Mouse (Mus musculus) skeletal muscle tissue, adult 2 months (tissue): ENCODE results near the gene Gm9999.

Source experiments
- DNase-seq: peaks from one replicate; pipeline ENCODE4 v3.0.0-alpha.2; 2012; ENCODE audit warnings: low read depth, low spot score

Gene Gm9999

DNA sequence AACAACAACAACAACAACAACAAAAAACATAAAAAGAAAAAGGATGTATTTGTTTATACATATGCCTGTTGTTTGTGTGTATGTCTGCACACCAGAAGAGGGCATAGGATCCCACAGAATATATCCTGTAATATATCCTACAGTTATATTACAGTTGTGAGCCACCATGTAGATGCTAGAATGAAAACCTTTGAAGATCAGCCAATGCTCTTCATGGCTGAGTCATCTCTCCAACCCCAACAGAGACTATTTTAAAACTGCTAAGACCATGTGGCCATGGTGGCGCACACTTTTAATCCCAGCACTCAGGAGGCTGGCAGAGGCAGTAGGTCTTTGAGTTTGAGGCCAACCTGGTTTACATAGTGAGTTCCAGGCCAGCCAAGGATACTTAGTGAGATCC is 44.1 kb downstream of the Gm9999 start:
- no peak for DNase-seq

- no peak for DNase-seq
Observed at GRCm38 (mm10) chr7:47030517-47031193, 47.3 kb downstream of the Gm9999 start.

GRCm38 (mm10) chr7:47031371-47031770 is 48.0 kb downstream of the Gm9999 start:
- no peak for DNase-seq

DNA sequence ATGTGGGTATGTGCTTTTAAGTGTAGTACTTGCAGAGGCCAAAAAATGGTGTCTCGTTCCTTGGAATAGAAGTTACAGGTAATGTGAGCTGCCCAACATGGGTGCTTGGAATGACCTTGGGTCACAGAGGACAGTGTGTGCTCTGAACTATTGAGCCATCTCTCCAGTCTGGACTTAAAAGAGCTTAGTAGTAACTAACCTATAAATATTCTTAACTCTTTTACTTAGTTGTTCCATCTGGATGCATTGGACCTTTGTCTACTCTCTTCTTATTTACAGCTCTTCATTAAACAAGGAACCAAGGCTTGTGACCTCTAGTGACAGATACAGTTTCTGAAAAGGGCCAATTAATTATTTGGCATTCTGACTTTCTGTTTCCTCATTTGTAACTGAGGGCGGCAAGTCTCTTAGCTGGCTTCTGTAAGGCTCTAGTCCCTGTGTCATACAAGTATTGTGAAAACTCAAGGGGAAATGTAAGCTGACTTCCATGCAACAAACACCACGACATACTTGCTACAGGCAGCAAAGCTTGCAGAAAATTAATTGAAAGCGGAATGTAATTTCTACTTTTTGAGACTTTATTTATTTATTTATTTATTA is 51.5 kb downstream of the Gm9999 start:
- peak; percentile 27 for DNase-seq

GRCm38 (mm10) chr7:47035426-47035825 is 52.0 kb downstream of the Gm9999 start:
- peak; percentile 40 for DNase-seq
